Mouse (Mus musculus) small intestine, adult 2 months (tissue): ENCODE data around the gene Krt71. TPM values are rescaled to one million over a fixed set of nuclear protein-coding genes. Genes with fewer than 3 reads are reported as not detected.

Experiments used
- H3K27ac ChIP-seq: fragments of 200-500 bp; 2 replicates; pipeline ENCODE4 v1.5.1; 2012; ENCODE audit warnings: low read depth, low read length, control low read depth, inconsistent platforms; ENCODE audit not compliant: insufficient read depth
- H3K27me3 ChIP-seq: fragments of 200-500 bp; 2 replicates; pipeline ENCODE4 v1.6.1; 2012; ENCODE audit warnings: mild to moderate bottlenecking, moderate library complexity, low read length, inconsistent platforms; ENCODE audit not compliant: control insufficient read depth, insufficient read depth
- H3K36me3 ChIP-seq: fragments of 200-500 bp; 2 replicates; pipeline ENCODE4 v1.6.1; 2012; ENCODE audit warnings: mild to moderate bottlenecking, low read length, control low read depth, inconsistent platforms; ENCODE audit not compliant: control insufficient read depth, insufficient read depth
- H3K4me1 ChIP-seq: fragments of 200-500 bp; 2 replicates; pipeline ENCODE4 v1.6.1; 2012; ENCODE audit warnings: low read length, inconsistent platforms, mixed read lengths; ENCODE audit not compliant: control insufficient read depth, insufficient read depth, insufficient read length
- H3K4me3 ChIP-seq: fragments of 200-500 bp; 2 replicates; pipeline ENCODE4 v1.5.1; 2012; ENCODE audit warnings: low read depth, mild to moderate bottlenecking, control low read depth, inconsistent platforms, low read length, moderate library complexity
- CTCF ChIP-seq: fragments of 200-500 bp; IDR thresholded peaks from 2 replicates; pipeline ENCODE4 v1.5.1; 2012; ENCODE audit warnings: low read depth, mild to moderate bottlenecking, control low read depth, inconsistent platforms, low read length, moderate library complexity, mixed read lengths; ENCODE audit not compliant: insufficient replicate concordance, insufficient read length; ENCODE audit errors: extremely low read depth
- POLR2A ChIP-seq: fragments of 200-500 bp; IDR thresholded peaks from 2 replicates; pipeline ENCODE4 v1.6.1; 2012; ENCODE audit warnings: low read depth, mild to moderate bottlenecking, control low read depth, inconsistent platforms, low read length, moderate library complexity
- WGBS: fragments of 180-500 bp; shearing (Covaris S2); methylation state at CpG from one replicate; pipeline ENCODE4 v1.1.7; 2018; 5-methylcytosine and 5-hydroxymethylcytosine counted together
- polyA plus RNA-seq: library from polyadenylated mRNA; depleted of rRNA; stranded (reverse); fragments of >200 nt; gene quantifications from 2 replicates; pipeline ENCODE4 v1.2.3, GENCODE M21; 2012; rRNA removed

Gene Krt71
- polyA plus RNA-seq, result not detected in 2 replicates

DNA sequence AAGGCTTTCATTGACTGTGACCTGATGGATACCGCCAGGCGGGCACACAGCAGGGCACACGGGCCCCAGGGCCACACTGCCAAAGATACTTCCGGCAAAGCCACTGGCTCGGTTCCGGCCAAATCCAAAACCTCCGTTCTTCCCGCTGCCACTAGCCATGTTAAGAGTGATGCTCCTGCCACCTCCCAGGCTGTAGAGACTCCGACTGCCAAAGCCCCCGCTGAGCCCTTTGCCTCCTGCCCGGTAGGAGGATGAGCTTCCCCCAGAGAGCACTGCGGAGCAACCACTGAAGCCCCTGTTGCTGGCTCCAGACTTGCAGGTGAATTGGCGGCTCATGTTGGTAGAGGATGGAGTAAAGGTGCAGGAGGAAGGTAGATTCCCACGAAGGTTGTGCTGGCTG, at the start of gene Krt71:
TSS of gene Krt71 (minus strand) at position 399 of the 400 bp plus-strand sequence.
- no peaks in the 10 kb centered on the region for H3K36me3 ChIP-seq
- no peak within 1 kb of the TSS for H3K27ac ChIP-seq
- H3K27me3 ChIP-seq, result 0 out of 2 replicates have a peak, but pooled peaks cover 4% of the 10 kb centered on the region
- H3K4me1 ChIP-seq, result no peaks in the 10 kb centered on the region
- 60% methylated on average over 14 of the region's 14 CpGs for WGBS
- no peak for TF ChIP-seq POLR2A
- TF ChIP-seq CTCF, result no peak
- H3K4me3 ChIP-seq, result no peak within 1 kb of the TSS

DNA sequence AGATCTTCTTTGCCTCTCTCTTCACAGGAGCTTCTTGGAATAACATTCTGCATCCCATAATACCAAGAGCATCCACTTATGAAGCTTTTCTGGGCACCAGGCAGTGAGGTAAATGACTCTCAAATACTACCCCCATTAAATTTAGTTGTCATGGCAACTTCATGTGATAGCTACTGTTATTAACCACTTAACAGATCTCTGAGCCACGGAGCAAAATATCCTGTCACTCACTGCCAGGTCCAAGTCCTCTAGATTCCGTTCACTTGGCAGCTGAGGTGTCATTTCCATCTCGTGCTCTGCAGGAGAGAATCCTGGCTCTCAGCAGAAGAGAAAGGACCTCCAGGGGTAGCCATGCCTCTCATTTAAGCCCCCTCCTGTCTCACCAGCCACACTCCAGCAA, 48.0 kb upstream of the Krt71 start:
- no peak overlapping the region for H3K27ac ChIP-seq
- no peaks in the 10 kb centered on the region; the same call in 1 of the 2 replicates for H3K27me3 ChIP-seq
- TF ChIP-seq POLR2A (no peak), CTCF (no peak)
- H3K4me3 ChIP-seq, result no peak overlapping the region
- no peaks in the 10 kb centered on the region for H3K36me3 ChIP-seq
- no peaks in the 10 kb centered on the region for H3K4me1 ChIP-seq
- WGBS, result 21% methylated on average over 3 of the region's 3 CpGs

DNA sequence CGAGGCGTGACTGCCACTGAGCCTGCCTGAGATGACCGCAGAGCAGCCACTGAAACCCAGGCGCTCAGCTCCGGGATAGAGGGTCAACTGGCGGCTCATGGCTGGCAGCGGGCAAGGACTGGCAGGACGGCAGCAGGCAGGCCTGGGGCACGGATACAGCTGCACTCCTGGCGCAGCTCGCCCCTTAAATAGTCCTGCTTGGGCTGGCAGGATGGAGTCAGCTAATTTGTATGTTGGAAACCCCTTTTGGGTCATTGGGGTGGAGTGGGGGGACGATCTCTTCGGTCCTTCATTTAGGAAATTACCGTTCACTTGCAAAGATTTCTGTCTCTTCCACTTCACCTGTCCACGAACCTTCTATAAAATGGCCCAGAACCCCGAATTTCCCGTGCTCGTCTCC, 43.5 kb upstream of the Krt71 start, which contains the start of gene Krt72:
TSS of gene Krt72 (minus strand) at position 101 of the 400 bp plus-strand sequence.
- Histone ChIP-seq H3K27ac (no peak within 1 kb of the TSS), H3K4me1 (no peaks in the 10 kb centered on the region), H3K36me3 (no peaks in the 10 kb centered on the region), H3K4me3 (no peak within 1 kb of the TSS), H3K27me3 (no peaks in the 10 kb centered on the region)
- 90% methylated on average over 18 of the region's 18 CpGs for WGBS
- no peak for TF ChIP-seq CTCF
- TF ChIP-seq POLR2A, result no peak

DNA sequence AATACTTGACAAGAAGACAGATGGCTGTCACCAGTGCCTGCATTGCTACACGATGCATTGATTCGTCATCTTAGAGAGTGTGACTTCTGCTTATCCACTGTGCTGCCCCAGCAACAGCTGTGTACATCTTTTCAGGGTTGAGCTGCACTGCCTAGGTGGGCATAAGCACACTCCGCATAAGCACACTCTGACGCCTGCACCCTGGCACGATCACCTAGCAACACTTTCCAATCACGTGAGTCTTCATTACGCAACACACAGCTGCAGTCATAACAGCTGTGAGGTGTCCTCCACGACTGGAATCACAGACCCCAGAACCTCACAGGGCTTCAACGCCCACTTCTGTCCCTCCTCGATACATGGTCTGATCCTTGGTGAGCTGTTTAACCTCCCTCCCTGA, 30.5 kb upstream of the Krt71 start:
- 35% methylated on average over 10 of the region's 10 CpGs for WGBS
- H3K36me3 ChIP-seq, result no peaks in the 10 kb centered on the region
- no peak overlapping the region for H3K4me3 ChIP-seq
- TF ChIP-seq CTCF (no peak), POLR2A (no peak)
- H3K4me1 ChIP-seq, result no peaks in the 10 kb centered on the region
- H3K27me3 ChIP-seq, result 0 out of 2 replicates have a peak, but pooled peaks cover 4% of the 10 kb centered on the region
- no peak overlapping the region for H3K27ac ChIP-seq

DNA sequence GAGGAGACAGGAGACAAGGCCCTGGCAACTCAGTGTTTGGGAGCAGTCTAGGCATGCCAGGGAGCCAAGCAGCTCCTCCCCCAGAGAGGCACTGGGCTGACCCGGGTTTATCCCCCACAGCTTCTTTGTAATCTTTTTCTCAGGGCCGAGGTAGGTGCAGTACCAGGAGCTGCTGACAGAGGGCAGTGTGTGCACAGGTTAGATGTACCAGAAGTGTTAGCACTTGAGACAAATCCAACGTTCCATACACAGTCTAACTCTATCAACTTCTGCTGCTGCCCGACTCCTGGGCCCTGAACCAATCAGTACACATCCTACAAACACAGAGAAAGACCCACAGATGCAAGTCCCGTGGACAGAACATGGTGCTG, 29.8 kb upstream of the Krt71 start:
- peak; percentile 84; the same call in 1 of the 2 replicates for TF ChIP-seq CTCF
- no peak for TF ChIP-seq POLR2A
- Histone ChIP-seq H3K36me3 (no peaks in the 10 kb centered on the region), H3K4me1 (no peaks in the 10 kb centered on the region), H3K27ac (no peak overlapping the region), H3K4me3 (no peak overlapping the region), H3K27me3 (0 out of 2 replicates have a peak, but pooled peaks cover 4% of the 10 kb centered on the region)
- 4% methylated on average over 5 of the region's 5 CpGs for WGBS

DNA sequence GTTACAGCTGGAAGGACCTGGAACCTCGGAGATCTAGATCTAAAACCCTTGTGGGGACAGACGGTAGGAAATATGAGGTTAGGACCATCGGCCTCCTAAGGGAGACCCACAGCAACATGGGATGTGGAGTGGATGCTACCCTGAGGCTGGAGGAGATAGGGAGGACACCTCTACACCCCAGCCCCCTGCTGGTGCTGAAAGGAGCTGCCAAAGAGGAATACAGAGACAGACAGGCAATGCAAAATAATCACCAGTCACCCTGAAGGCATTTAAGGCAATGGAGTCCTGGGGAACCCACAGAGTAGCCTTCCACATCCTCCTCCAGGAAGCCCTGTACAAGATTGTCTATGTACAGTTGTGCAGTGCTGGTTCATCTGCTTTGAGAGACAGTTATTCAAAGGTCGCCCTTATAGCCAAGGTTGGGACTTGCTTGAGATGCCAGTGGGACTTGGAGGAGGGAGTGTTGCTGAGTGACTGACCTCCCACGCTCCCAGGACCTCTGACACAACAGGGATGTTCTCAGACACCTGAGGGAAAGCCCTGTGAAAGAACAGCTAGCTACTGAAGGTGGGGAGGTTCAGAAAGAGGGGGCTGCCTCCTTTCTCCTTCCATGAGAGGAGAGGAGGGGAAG, 29.3 kb upstream of the Krt71 start:
- 59% methylated on average over 5 of the region's 5 CpGs for WGBS
- Histone ChIP-seq H3K27ac (no peak overlapping the region), H3K27me3 (0 out of 2 replicates have a peak, but pooled peaks cover 4% of the 10 kb centered on the region), H3K4me1 (no peaks in the 10 kb centered on the region), H3K4me3 (no peak overlapping the region), H3K36me3 (no peaks in the 10 kb centered on the region)
- peak; percentile 25; the same call in 1 of the 2 replicates for TF ChIP-seq CTCF
- no peak for TF ChIP-seq POLR2A

DNA sequence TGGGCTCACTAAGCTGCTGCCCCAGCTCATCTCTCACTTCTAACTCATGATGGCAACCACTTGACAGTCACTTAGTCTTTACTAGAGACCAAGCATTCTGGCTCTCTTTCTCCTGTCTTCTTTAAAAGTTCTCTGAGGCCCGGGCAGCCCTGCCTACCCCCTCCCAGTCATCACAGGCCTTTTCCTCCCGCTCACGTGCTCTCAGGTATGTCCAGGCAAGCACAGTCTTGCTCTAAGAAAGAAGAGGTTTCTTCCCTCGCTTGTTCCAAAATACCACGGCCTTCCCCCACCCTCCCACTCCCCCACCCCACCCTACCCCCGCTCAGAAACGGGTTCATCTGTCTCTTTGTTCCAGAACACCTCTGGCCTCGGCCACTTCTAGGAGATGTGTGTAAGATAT, 27.3 kb upstream of the Krt71 start:
- 0 out of 2 replicates have a peak, but pooled peaks cover 4% of the 10 kb centered on the region for H3K27me3 ChIP-seq
- no peak overlapping the region for H3K27ac ChIP-seq
- WGBS, result 33% methylated on average over 8 of the region's 8 CpGs

More for the DNA sequence above, 27.3 kb upstream of the Krt71 start:
- no peaks in the 10 kb centered on the region for H3K4me1 ChIP-seq
- TF ChIP-seq CTCF, result no peak
- no peaks in the 10 kb centered on the region for H3K36me3 ChIP-seq
- no peak overlapping the region for H3K4me3 ChIP-seq
